Mouse (Mus musculus): Measurements from ENCODE around the gene Rnf144b. TPM values are rescaled to one million over a fixed set of nuclear protein-coding genes. Genes with fewer than 3 reads are reported as not detected.

Rnf144b gene
- polyA plus RNA-seq, 1 experiment from 2014 or later = 1.6 TPM

- WGBS = 44% methylated on average over 4 of the region's 4 CpGs
- TF ChIP-seq CTCF (IDR thresholded peaks at IDR 0.05; ENCODE audit: low read depth) = peak; percentile 91
- H3K9me3 ChIP-seq (replicated peaks; ENCODE audit: low read length) = no peaks in the 10 kb centered on the region
These were observed 166.0 kb downstream of the Rnf144b start for GRCm38 (mm10) chr13:47288449-47288848.

GRCm38 (mm10) chr13:47296465-47296864 lies 174.0 kb downstream of the Rnf144b start:
- no peaks in the 10 kb centered on the region for H3K27me3 ChIP-seq (ENCODE audit: insufficient read depth, low read length)
- 53% methylated on average over 8 of the region's 8 CpGs for WGBS
- no peak for DNase-seq (ENCODE audit: low spot score)

More at GRCm38 (mm10) chr13:47288449-47288848, 166.0 kb downstream of the Rnf144b start:
- ATAC-seq (replicated peaks; ENCODE audit: low FRiP score, low read depth) (peak; percentile 40; the same call in 1 of the 2 replicates), DNase-seq (ENCODE audit: low spot score) (peak; percentile 84)
- no peak overlapping the region for H3K9ac ChIP-seq (ENCODE audit: low read depth, low read length)
- no peak overlapping the region for H3K4me3 ChIP-seq (replicated peaks; ENCODE audit: low read depth, low read length)
- no peak overlapping the region for H3K27ac ChIP-seq
- no peaks in the 10 kb centered on the region for H3K36me3 ChIP-seq (ENCODE audit: insufficient read depth, low read length)
- no peaks in the 10 kb centered on the region for H3K4me1 ChIP-seq (replicated peaks; ENCODE audit: insufficient read depth, low read length)
- H3K4me2 ChIP-seq (ENCODE audit: low read length) = no peak overlapping the region
- H3K27me3 ChIP-seq (ENCODE audit: insufficient read depth, low read length) = no peaks in the 10 kb centered on the region

More at GRCm38 (mm10) chr13:47296465-47296864, 174.0 kb downstream of the Rnf144b start:
- H3K9ac ChIP-seq (ENCODE audit: low read depth, low read length) = no peak overlapping the region
- no peaks in the 10 kb centered on the region for H3K36me3 ChIP-seq (ENCODE audit: insufficient read depth, low read length)
- H3K27ac ChIP-seq = no peak overlapping the region
- H3K4me3 ChIP-seq (replicated peaks; ENCODE audit: low read depth, low read length) = no peak overlapping the region
- no peak for ATAC-seq (replicated peaks; ENCODE audit: low FRiP score, low read depth)
- H3K4me1 ChIP-seq (replicated peaks; ENCODE audit: insufficient read depth, low read length) = no peaks in the 10 kb centered on the region
- H3K4me2 ChIP-seq (ENCODE audit: low read length) = no peak overlapping the region
- no peak for TF ChIP-seq CTCF (IDR thresholded peaks at IDR 0.05; ENCODE audit: low read depth)
- H3K9me3 ChIP-seq (replicated peaks; ENCODE audit: low read length) = no peaks in the 10 kb centered on the region

Other genes with a start within 250 kb of the Rnf144b start
- 11.2 and 13.1 TPM in 2 replicates for gene Kif13a, start 192.8 kb upstream of the Rnf144b start, polyA plus RNA-seq (2015; fragmentation: Nextera tagmentation; extraction: Ambion mirVana)
- 2.3 and 2.7 TPM in 2 replicates for gene Nhlrc1, start 107.8 kb upstream of the Rnf144b start, polyA plus RNA-seq (2015; fragmentation: Nextera tagmentation; extraction: Ambion mirVana)
- gene Kdm1b, start 79.2 kb upstream of the Rnf144b start, polyA plus RNA-seq (2015; fragmentation: Nextera tagmentation; extraction: Ambion mirVana) = 11.6 and 12.9 TPM in 2 replicates
- 55.3 and 55.8 TPM in 2 replicates for gene Tpmt, start 77.9 kb upstream of the Rnf144b start, polyA plus RNA-seq (2015; fragmentation: Nextera tagmentation; extraction: Ambion mirVana)
- 185 and 187 TPM in 2 replicates for gene Dek, start 16.5 kb upstream of the Rnf144b start, polyA plus RNA-seq (2015; fragmentation: Nextera tagmentation; extraction: Ambion mirVana)